Mouse (Mus musculus): ENCODE measurements around the gene Ipo13.

GRCm38 (mm10) chr4:117878301-117878700 is 36.5 kb downstream of the Ipo13 start:
- TF ChIP-seq EP300 (IDR thresholded peaks at IDR 0.05; ENCODE audit: insufficient read depth, low read depth, low read length): no peak
- no peak for TF ChIP-seq CTCF (IDR thresholded peaks at IDR 0.05)
- TF ChIP-seq POLR2A (IDR thresholded peaks at IDR 0.05; ENCODE audit: insufficient read depth, low read depth, low read length): no peak

All from heart, adult 2 months (tissue).